Mouse (Mus musculus) stomach, postnatal 0 days (tissue): ENCODE results near the gene Nptxr. TPM values are rescaled to one million over a fixed set of nuclear protein-coding genes. Genes with fewer than 3 reads are reported as not detected.

Experiments used
- ATAC-seq: fragments of 200-750 bp; cut with Nextera tagmentation; 2 replicates; pipeline ENCODE4 v1.8.0; 2017; ENCODE audit not compliant: low FRiP score, low TSS enrichment
- DNase-seq: peaks from one replicate; pipeline ENCODE4 v3.0.0-alpha.2; 2016; ENCODE audit warnings: low spot score
- H3K27ac ChIP-seq: fragments of 300-500 bp; sonication (generic); replicated peaks from 2 replicates; pipeline ENCODE4 v1.5.1; 2014; ENCODE audit warnings: mild to moderate bottlenecking, control low read depth
- H3K27me3 ChIP-seq: fragments of 300-500 bp; sonication (generic); 2 replicates; pipeline ENCODE4 v1.6.1; 2014; ENCODE audit warnings: low read length; ENCODE audit not compliant: control insufficient read depth, insufficient read depth
- H3K36me3 ChIP-seq: fragments of 300-500 bp; sonication (generic); 2 replicates; pipeline ENCODE4 v1.6.1; 2014; ENCODE audit warnings: low read length, mixed read lengths; ENCODE audit not compliant: control insufficient read depth, insufficient read depth
- H3K4me1 ChIP-seq: fragments of 300-500 bp; sonication (generic); replicated peaks from 2 replicates; pipeline ENCODE4 v1.6.1; 2014; ENCODE audit warnings: antibody characterized with exemption; ENCODE audit not compliant: control insufficient read depth, insufficient read depth
- H3K4me2 ChIP-seq: fragments of 300-500 bp; sonication (generic); replicated peaks from 2 replicates; pipeline ENCODE4 v1.6.1; 2014; ENCODE audit warnings: low read depth, mild to moderate bottlenecking, control low read depth, moderate library complexity
- H3K4me3 ChIP-seq: fragments of 300-500 bp; sonication (generic); 2 replicates; pipeline ENCODE4 v1.5.1; 2014; ENCODE audit warnings: low read depth, low read length, control low read depth
- H3K9ac ChIP-seq: fragments of 300-500 bp; sonication (generic); 2 replicates; pipeline ENCODE4 v1.6.1; 2014; ENCODE audit warnings: mild to moderate bottlenecking, low read length, control low read depth, mixed read lengths
- H3K9me3 ChIP-seq: fragments of 300-500 bp; sonication (generic); 2 replicates; pipeline ENCODE4 v1.6.1; 2016; ENCODE audit warnings: low read length; ENCODE audit not compliant: control insufficient read depth
- CTCF ChIP-seq: IDR thresholded peaks from 2 replicates; pipeline ENCODE4 v1.5.1; 2016; ENCODE audit warnings: antibody characterized with exemption, low read depth, mild to moderate bottlenecking, moderate library complexity
- EP300 ChIP-seq: optimal IDR thresholded peaks from 2 replicates; pipeline ENCODE3; 2016; ENCODE audit warnings: antibody characterized with exemption
- WGBS: fragments of 180-500 bp; shearing (Covaris S2); extraction: QIAGEN DNeasy Blood & Tissue Kit; methylation state at CpG from one replicate; pipeline ENCODE4 v1.1.7; 2014; 5-methylcytosine and 5-hydroxymethylcytosine counted together
- polyA plus RNA-seq: library from polyadenylated mRNA; unstranded; fragments of >200 nt; fragmentation: Nextera tagmentation; extraction: Ambion mirVana; gene quantifications from 2 replicates; pipeline ENCODE4 v1.2.1, GENCODE M21; 2015

The Nptxr gene
- polyA plus RNA-seq, 1 experiment from 2014 or later = 2.0 TPM

- no peaks in the 10 kb centered on the region for H3K27me3 ChIP-seq
- peak overlapping the region; percentile 83 for H3K27ac ChIP-seq
- peak; percentile 93 for DNase-seq
- H3K9ac ChIP-seq = peak overlapping the region; percentile 85
- H3K4me2 ChIP-seq = peak overlapping the region; percentile 80
- H3K9me3 ChIP-seq = no peaks in the 10 kb centered on the region
- peak overlapping the region; percentile 79 for H3K4me3 ChIP-seq
- ATAC-seq = peak; percentile 99
- no peaks in the 10 kb centered on the region for H3K36me3 ChIP-seq
- peaks cover 7% of the 10 kb centered on the region; the same call in 1 of the 2 replicates for H3K4me1 ChIP-seq
- TF ChIP-seq EP300 = no peak
- no peak for TF ChIP-seq CTCF
- WGBS = 1% methylated on average over 40 of the region's 50 CpGs
Measured at GRCm38 (mm10) chr15:79774117-79775027, 30.2 kb downstream of the Nptxr start.

DNA sequence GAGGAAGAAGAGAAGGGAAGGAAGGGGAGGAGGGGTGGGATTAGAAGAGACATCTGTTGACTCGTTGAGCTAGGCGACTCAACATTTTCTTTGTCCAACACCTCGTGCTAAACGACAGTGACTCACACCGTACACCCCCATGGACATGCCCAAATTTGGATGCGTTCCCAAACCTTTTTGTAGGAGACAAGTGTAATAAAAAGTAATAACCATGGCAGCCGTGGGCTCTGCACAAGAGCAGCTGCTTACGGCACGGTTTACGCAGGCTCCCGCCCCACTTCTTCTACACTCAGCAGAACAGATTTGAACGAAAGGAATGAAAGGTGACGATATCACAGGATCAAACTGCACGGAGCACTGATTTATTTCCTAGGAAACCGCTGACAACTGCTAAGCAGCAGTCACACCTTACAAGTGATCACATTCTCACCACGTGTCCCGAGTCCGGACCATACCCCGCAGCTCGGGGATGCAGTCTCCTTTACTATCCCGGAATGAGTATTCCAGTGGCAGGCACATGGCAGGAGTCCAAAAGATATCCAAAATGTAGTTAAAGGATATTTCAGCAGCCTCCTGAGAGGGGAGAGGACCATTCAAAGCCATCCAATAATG is 33.8 kb downstream of the Nptxr start:
- 56% methylated on average over 21 of the region's 21 CpGs for WGBS
- Histone ChIP-seq H3K9ac (no peak overlapping the region), H3K4me1 (peaks cover 10% of the 10 kb centered on the region), H3K9me3 (no peaks in the 10 kb centered on the region), H3K27ac (no peak overlapping the region), H3K4me2 (no peak overlapping the region), H3K4me3 (no peak overlapping the region), H3K36me3 (no peaks in the 10 kb centered on the region), H3K27me3 (no peaks in the 10 kb centered on the region)
- TF ChIP-seq CTCF = no peak
- no peak for TF ChIP-seq EP300
- ATAC-seq (no peak), DNase-seq (no peak)

GRCm38 (mm10) chr15:79768302-79768701 is 36.3 kb downstream of the Nptxr start:
- Histone ChIP-seq H3K9ac (no peak overlapping the region), H3K4me1 (peaks cover 8% of the 10 kb centered on the region), H3K9me3 (no peaks in the 10 kb centered on the region), H3K4me3 (no peak overlapping the region), H3K36me3 (no peaks in the 10 kb centered on the region), H3K27me3 (no peaks in the 10 kb centered on the region), H3K27ac (no peak overlapping the region), H3K4me2 (no peak overlapping the region)
- 63% methylated on average over 6 of the region's 6 CpGs for WGBS
- DNase-seq (no peak), ATAC-seq (no peak)
- TF ChIP-seq EP300 = no peak
- no peak for TF ChIP-seq CTCF

DNA sequence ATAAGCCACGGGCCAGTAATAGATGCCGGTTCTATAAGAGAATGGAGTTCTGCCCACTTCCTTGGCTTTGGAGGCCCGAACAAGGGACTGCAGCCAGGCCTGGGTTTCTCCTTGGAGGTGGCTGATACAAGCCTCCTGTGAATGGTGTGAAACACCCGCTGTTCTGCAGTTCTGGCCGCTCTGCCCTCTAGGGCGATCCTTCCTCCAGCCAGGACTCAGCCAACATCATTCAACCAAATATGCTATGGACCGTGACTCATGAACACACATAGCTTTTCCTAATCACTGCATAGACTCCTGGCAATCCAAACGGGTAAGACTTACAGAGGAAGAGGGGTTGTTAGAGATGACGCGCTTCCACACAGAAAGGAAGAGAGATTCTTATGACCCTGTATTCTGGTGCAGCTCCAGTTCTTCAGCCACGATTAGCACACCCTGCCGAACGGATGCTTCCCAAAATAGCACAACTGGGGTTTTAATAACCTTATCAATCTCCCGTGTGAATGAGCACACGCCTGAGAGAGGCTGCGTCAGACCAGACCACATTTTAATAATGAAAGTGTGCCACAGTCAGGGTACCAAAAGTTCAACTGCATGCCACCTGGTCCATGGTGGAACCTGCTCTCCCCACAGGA is 37.1 kb downstream of the Nptxr start:
- ATAC-seq = no peak
- DNase-seq = no peak

GRCm38 (mm10) chr15:79766586-79767071 is 37.9 kb downstream of the Nptxr start:
- Histone ChIP-seq H3K36me3 (peaks cover 4% of the 10 kb centered on the region; the same call in 1 of the 2 replicates), H3K4me2 (no peak overlapping the region), H3K27me3 (no peaks in the 10 kb centered on the region), H3K9ac (no peak overlapping the region), H3K4me1 (peaks cover 8% of the 10 kb centered on the region), H3K9me3 (no peaks in the 10 kb centered on the region), H3K27ac (peak overlapping the region; percentile 53; the same call in 1 of the 2 replicates), H3K4me3 (no peak overlapping the region)
- TF ChIP-seq CTCF (no peak), EP300 (no peak)
- ATAC-seq (no peak), DNase-seq (no peak)
- 53% methylated on average over 10 of the region's 10 CpGs for WGBS

More for the DNA sequence above, 37.1 kb downstream of the Nptxr start:
- H3K36me3 ChIP-seq = peaks cover under 1% of the 10 kb centered on the region; the same call in 1 of the 2 replicates
- TF ChIP-seq EP300 (no peak), CTCF (no peak)
- 59% methylated on average over 16 of the region's 16 CpGs for WGBS
- no peak overlapping the region for H3K4me2 ChIP-seq
- no peaks in the 10 kb centered on the region for H3K9me3 ChIP-seq
- peaks cover 8% of the 10 kb centered on the region for H3K4me1 ChIP-seq
- H3K4me3 ChIP-seq = no peak overlapping the region
- no peak overlapping the region for H3K9ac ChIP-seq
- no peak overlapping the region for H3K27ac ChIP-seq
- H3K27me3 ChIP-seq = no peaks in the 10 kb centered on the region
